Mouse (Mus musculus) cerebellum, postnatal 25 days (tissue): ENCODE measurements around the gene Trpm3.

Source experiments
- DNase-seq, 2 experiments: peaks; one replicate each; pipeline ENCODE4 v3.0.0; 2021; ENCODE audit warnings: mixed read lengths in 2 of 2

Gene Trpm3

GRCm38 (mm10) chr19:22308081-22308480 lies 169.2 kb downstream of the Trpm3 start:
- DNase-seq = no peak

DNA sequence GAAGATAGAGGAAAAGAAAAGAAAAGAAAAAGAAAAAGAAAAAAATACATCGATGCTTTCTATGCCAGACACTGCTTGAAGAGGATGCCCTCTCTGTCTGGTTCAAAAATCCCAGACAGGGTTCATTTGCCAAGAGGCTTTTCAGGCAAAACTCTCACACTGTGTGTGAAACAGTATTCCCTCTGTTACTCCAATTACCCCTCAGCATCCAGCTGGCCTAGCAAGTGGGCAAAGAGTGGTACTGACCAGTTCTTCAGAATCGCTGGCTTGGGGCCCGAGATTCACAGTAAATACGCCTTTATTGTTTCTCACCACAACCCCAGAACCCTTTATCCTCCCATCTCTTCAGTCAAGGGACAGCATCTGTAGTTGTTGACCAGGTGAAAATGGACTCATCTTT lies 178.5 kb downstream of the Trpm3 start:
- no peak for DNase-seq

- DNase-seq = no peak
Measured at GRCm38 (mm10) chr19:22326813-22327212, 188.0 kb downstream of the Trpm3 start.

GRCm38 (mm10) chr19:22327226-22327625 lies 188.4 kb downstream of the Trpm3 start:
- no peak for DNase-seq

DNA sequence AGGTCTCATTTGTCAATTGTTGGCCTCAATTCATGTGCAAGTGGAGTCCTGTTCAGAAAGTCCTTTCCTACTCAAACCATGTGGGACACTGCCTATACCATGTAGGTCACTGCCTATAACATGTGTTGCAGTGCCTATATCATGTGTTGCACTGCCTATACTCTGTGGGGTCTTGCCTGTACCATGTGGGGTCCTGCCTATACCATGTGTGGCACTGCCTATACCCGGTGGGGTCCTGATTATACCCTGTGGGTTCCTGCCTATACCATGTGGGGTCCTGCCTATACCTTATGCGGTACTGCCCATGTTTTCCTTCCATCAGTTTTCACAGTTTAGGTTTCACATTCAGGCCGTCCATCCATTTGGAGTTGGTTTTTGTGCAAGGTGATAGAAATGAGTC lies 197.4 kb downstream of the Trpm3 start:
- DNase-seq = no peak

GRCm38 (mm10) chr19:22337468-22337867 lies 198.6 kb downstream of the Trpm3 start:
- DNase-seq = peak; percentile 48 to 76

DNA sequence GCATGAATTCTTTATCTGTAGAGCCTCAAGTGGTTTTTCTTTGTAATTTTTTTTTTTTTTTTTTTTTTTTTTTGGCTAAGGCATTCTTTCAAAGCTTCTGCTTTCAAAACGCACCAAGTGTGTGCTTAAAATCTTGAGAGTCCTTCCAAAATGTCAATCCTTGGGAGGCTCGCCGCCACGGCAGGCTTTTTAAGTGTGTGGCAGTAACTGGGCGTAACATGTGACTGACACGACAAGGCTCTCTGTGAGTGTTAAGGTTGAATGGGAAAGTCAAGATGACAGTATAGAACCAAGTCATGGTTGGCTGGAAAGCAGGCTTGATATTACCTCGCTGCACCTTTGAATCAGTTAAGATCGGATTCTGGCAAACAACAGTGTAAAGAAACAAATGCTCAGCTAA lies 200.1 kb downstream of the Trpm3 start:
- no peak for DNase-seq

DNA sequence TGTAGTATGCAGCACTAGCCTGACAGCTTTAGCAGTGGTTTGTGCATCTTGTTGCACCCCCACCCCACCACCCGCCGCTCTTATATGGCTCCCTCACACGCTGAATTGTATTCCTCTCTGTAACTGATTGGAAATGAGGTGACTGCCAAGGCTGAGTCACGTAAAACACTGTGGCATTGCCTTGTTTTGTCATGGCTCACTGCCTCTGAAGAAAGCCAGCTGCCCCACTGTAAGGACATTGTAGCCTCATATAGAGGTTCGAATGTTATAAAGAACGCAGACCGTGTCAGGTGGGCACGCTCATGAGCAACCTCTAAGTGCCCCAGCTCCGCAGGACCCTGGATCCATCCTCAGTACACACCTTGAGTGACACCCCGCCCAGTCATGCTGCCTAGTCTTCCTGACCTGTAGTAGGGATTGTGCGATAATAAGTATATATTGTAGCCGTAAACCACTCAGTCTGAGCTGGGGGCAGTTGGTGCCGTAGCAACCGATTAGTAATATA lies 215.2 kb downstream of the Trpm3 start:
- DNase-seq = peak; percentile 33 to 44

DNA sequence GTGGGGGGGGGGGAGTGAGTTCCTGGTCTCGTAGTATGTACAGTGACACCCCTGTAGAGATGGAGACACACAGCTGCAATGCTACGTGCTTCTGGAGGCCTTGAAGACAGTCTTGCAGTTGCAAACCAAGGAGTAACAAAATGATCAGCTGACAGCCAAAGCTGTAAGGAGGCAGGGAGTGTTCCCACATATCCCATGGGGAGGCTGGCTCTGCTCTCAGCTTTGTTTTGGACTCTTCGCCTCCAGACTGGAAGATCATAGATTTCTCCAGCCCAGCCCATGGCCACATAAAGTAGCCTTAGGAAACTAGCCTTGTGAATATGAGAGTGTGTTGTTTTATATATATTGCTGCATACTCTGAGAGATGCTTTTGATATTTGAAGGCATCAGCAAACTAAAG lies 248.0 kb downstream of the Trpm3 start:
- no peak for DNase-seq

GRCm38 (mm10) chr19:22394700-22395099 lies 255.9 kb downstream of the Trpm3 start:
- no peak for DNase-seq

- DNase-seq = no peak
Measured at GRCm38 (mm10) chr19:22404049-22404448, 265.2 kb downstream of the Trpm3 start.

DNA sequence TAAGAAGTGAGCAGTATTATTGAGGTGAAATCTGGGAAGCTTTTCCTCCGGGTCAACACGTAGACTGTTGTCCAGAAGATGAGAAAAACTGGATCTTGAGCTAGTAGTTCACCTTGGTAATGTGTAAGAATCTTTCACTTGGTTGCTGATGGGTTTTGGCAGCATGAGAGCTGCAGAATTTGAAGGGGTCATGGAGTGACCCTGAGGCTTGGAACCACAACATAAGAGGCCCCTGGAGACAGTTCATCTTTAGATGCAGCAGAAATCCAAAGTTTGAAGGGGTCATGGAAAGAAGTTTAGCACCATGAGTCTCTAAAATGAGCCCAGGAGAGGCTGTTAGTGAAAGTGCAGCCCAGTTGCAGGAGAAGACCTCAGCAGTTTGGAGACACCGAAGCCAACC lies 279.4 kb downstream of the Trpm3 start:
- DNase-seq = no peak

GRCm38 (mm10) chr19:22437207-22437606 lies 298.4 kb downstream of the Trpm3 start:
- peak; percentile 68 to 74 for DNase-seq

- DNase-seq = peak; percentile 84 to 87
Measured at GRCm38 (mm10) chr19:22447418-22448339, 308.8 kb downstream of the Trpm3 start.

- peak; percentile 48 to 68 for DNase-seq
Measured at GRCm38 (mm10) chr19:22448340-22449288, 309.8 kb downstream of the Trpm3 start.

- DNase-seq = peak in 1 of 2 experiments; percentile 59
Measured at GRCm38 (mm10) chr19:22451290-22451689, 312.4 kb downstream of the Trpm3 start.

- no peak for DNase-seq
Measured at GRCm38 (mm10) chr19:22456935-22457334, 318.1 kb downstream of the Trpm3 start.

- peak; percentile 51 to 66 for DNase-seq
Measured at GRCm38 (mm10) chr19:22462043-22462442, 323.2 kb downstream of the Trpm3 start.

GRCm38 (mm10) chr19:22463506-22463905 lies 324.7 kb downstream of the Trpm3 start:
- DNase-seq = no peak

- DNase-seq = no peak
Measured at GRCm38 (mm10) chr19:22469608-22470007, 330.8 kb downstream of the Trpm3 start.

GRCm38 (mm10) chr19:22473030-22473712 lies 334.3 kb downstream of the Trpm3 start:
- peak; percentile 85 to 93 for DNase-seq

DNA sequence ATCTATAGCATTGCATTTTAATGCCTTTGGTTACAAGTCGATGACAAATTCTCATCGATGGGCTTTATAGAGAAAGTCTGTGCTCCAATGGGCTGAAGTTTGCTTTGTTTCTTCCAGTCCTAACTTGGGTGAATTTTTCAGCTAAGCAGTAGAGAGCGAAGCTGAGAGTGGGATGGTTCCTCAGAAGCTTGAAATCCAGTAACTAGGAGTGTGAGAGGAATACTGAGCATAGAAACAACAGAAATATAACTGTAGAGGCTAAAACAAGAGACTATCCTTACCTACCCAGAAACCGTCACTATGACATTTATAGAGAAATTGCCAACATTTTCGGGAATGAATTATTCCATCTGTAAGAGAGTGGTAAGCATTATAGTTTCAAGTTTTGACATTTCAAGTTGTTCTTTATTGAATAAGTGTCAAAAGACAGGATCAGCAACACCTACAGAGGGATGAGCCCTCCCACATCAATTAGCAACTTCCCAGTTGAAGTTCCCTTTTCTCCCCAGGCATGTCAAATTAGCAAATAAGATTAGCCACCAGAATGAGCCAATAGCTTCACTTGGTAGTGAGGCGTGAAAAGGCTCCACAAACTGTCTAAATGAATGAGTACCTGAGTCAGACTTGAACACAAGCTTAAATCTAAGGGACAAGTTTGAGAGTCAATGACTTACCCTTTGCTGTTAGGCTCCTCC lies 339.6 kb downstream of the Trpm3 start:
- no peak for DNase-seq
